Mouse (Mus musculus) MEL (cell line): ENCODE measurements around the gene Apobec2. TPM values are rescaled to one million over a fixed set of nuclear protein-coding genes. Genes with fewer than 3 reads are reported as not detected.

Experiments used
- DNase-seq: peaks from one replicate; pipeline ENCODE4 v3.0.0; 2011; ENCODE audit warnings: low read depth, low spot score
- H3K27ac ChIP-seq: 2 replicates; pipeline ENCODE4 v1.5.1; 2012; ENCODE audit warnings: low read depth, mild to moderate bottlenecking, control low read depth, low read length, moderate library complexity; ENCODE audit not compliant: control insufficient read depth
- H3K27me3 ChIP-seq, 2 experiments: fragments of 150-350 bp in 1 of 2; sonication (generic) in 1 of 2; 2 replicates each; pipeline ENCODE4 v1.6.1; 2012; ENCODE audit warnings: low read length in 2 of 2, mild to moderate bottlenecking in 2 of 2, improper control_type of control experiment in 1 of 2, moderate library complexity in 1 of 2; ENCODE audit not compliant: insufficient read depth in 2 of 2, control insufficient read depth in 1 of 2
- H3K36me3 ChIP-seq, 2 experiments: 2 replicates each; pipeline ENCODE4 v1.6.1; 2012 to 2014; ENCODE audit warnings: low read length in 2 of 2, improper control_type of control experiment in 1 of 2, inconsistent platforms in 1 of 2, mild to moderate bottlenecking in 1 of 2; ENCODE audit not compliant: insufficient read depth in 2 of 2, control insufficient read depth in 1 of 2
- H3K4me1 ChIP-seq, 2 experiments: fragments of 150-350 bp in 1 of 2; sonication (generic) in 1 of 2; 2 replicates each; pipeline ENCODE4 v1.6.1; 2012; ENCODE audit warnings: low read length in 2 of 2, improper control_type of control experiment in 1 of 2, mild to moderate bottlenecking in 1 of 2; ENCODE audit not compliant: insufficient read depth in 2 of 2, control insufficient read depth in 1 of 2
- H3K4me3 ChIP-seq, 2 experiments: fragments of 150-350 bp in 1 of 2; sonication (generic) in 1 of 2; 2 replicates each; pipeline ENCODE4 v1.5.1; 2012; ENCODE audit warnings: low read depth in 2 of 2, low read length in 2 of 2, mild to moderate bottlenecking in 2 of 2, moderate library complexity in 2 of 2, control low read depth in 1 of 2, improper control_type of control experiment in 1 of 2; ENCODE audit not compliant: control insufficient read depth in 1 of 2, insufficient read depth in 1 of 2
- H3K79me2 ChIP-seq: 2 replicates; pipeline ENCODE4 v1.6.1; 2012; ENCODE audit warnings: mild to moderate bottlenecking, low read length, moderate library complexity; ENCODE audit not compliant: control insufficient read depth, poor library complexity, insufficient read depth
- H3K9ac ChIP-seq: 2 replicates; pipeline ENCODE4 v1.6.1; 2012; ENCODE audit warnings: low read depth, mild to moderate bottlenecking, control low read depth, low read length, moderate library complexity; ENCODE audit not compliant: control insufficient read depth, poor library complexity, severe bottlenecking
- H3K9me3 ChIP-seq: fragments of 150-350 bp; sonication (generic); replicated peaks from 2 replicates; pipeline ENCODE4 v1.6.1; 2012; ENCODE audit warnings: mild to moderate bottlenecking, low read length, improper control_type of control experiment, moderate library complexity; ENCODE audit not compliant: insufficient read depth
- CHD1 ChIP-seq: IDR thresholded peaks from 2 replicates; pipeline ENCODE4 v1.6.1; 2012; ENCODE audit warnings: low read depth, mild to moderate bottlenecking, inconsistent platforms, low read length, improper control_type of control experiment
- CTCF ChIP-seq, 3 experiments: IDR thresholded peaks in 2 of 3; conservative IDR thresholded peaks in 1 of 3; 2 replicates each; pipeline ENCODE4 v1.5.1; 2011 to 2012; ENCODE audit warnings: low read length in 3 of 3, low read depth in 2 of 3, mild to moderate bottlenecking in 2 of 3, improper control_type of control experiment in 1 of 3, inconsistent platforms in 1 of 3, mixed read lengths in 1 of 3, moderate library complexity in 1 of 3; ENCODE audit not compliant: control insufficient read depth in 1 of 3, insufficient read depth in 1 of 3, poor library complexity in 1 of 3, severe bottlenecking in 1 of 3
- E2F4 ChIP-seq: IDR thresholded peaks from 2 replicates; pipeline ENCODE4 v1.6.1; 2011; ENCODE audit warnings: low read depth, low read length, improper control_type of control experiment, borderline replicate concordance
- ELF1 ChIP-seq: IDR thresholded peaks from 2 replicates; pipeline ENCODE4 v1.6.1; 2014; ENCODE audit warnings: low read depth, mild to moderate bottlenecking, inconsistent platforms, low read length, improper control_type of control experiment, moderate library complexity
- ETS1 ChIP-seq: IDR thresholded peaks from 2 replicates; pipeline ENCODE4 v1.6.1; 2012; ENCODE audit warnings: low read depth, mild to moderate bottlenecking, inconsistent platforms, low read length, improper control_type of control experiment, moderate library complexity
- GABPA ChIP-seq: IDR thresholded peaks from 2 replicates; pipeline ENCODE4 v1.6.1; 2012; ENCODE audit warnings: low read depth, mild to moderate bottlenecking, inconsistent platforms, low read length, improper control_type of control experiment, moderate library complexity
- GATA1 ChIP-seq: IDR thresholded peaks from 2 replicates; pipeline ENCODE4 v1.6.1; 2011; ENCODE audit warnings: low read depth, low read length, improper control_type of control experiment
- HCFC1 ChIP-seq: IDR thresholded peaks from 2 replicates; pipeline ENCODE4 v1.6.1; 2012; ENCODE audit warnings: low read depth, mild to moderate bottlenecking, inconsistent platforms, low read length, improper control_type of control experiment, moderate library complexity
- JUND ChIP-seq: IDR thresholded peaks from 2 replicates; pipeline ENCODE4 v1.6.1; 2011; ENCODE audit warnings: low read depth, mild to moderate bottlenecking, improper control_type of control experiment, low read length
- KAT2A ChIP-seq: conservative IDR thresholded peaks from 2 replicates; pipeline ENCODE4 v1.6.1; 2012; ENCODE audit warnings: low read depth, low read length, improper control_type of control experiment, inconsistent platforms
- MAFK ChIP-seq: IDR thresholded peaks from 2 replicates; pipeline ENCODE4 v1.6.1; 2011; ENCODE audit warnings: low read depth, mild to moderate bottlenecking, low read length, improper control_type of control experiment, borderline replicate concordance
- MAX ChIP-seq: IDR thresholded peaks from 2 replicates; pipeline ENCODE4 v1.6.1; 2011; ENCODE audit warnings: low read length, improper control_type of control experiment
- MAZ ChIP-seq: IDR thresholded peaks from 2 replicates; pipeline ENCODE4 v1.6.1; 2012; ENCODE audit warnings: low read depth, mild to moderate bottlenecking, inconsistent platforms, low read length, improper control_type of control experiment
- MEF2A ChIP-seq: IDR thresholded peaks from 2 replicates; pipeline ENCODE4 v1.6.1; 2014; ENCODE audit warnings: low read depth, mild to moderate bottlenecking, inconsistent platforms, low read length, improper control_type of control experiment; ENCODE audit not compliant: poor library complexity, insufficient replicate concordance, severe bottlenecking; ENCODE audit errors: extremely low read depth
- MYB ChIP-seq: IDR thresholded peaks from 2 replicates; pipeline ENCODE4 v1.6.1; 2011; ENCODE audit warnings: mild to moderate bottlenecking, low read depth, low read length, improper control_type of control experiment
- MYC ChIP-seq: IDR thresholded peaks from 2 replicates; pipeline ENCODE4 v1.6.1; 2011; ENCODE audit warnings: low read depth, mild to moderate bottlenecking, low read length, improper control_type of control experiment, moderate library complexity
- NRF1 ChIP-seq: IDR thresholded peaks from 2 replicates; pipeline ENCODE4 v1.6.1; 2014; ENCODE audit warnings: low read depth, mild to moderate bottlenecking, inconsistent platforms, low read length, improper control_type of control experiment, moderate library complexity; ENCODE audit not compliant: poor library complexity, insufficient read depth, severe bottlenecking
- POLR2A ChIP-seq, 2 experiments: IDR thresholded peaks; 2 replicates each; pipeline ENCODE4 v1.6.1; 2011 to 2012; ENCODE audit warnings: low read length in 2 of 2, mild to moderate bottlenecking in 2 of 2, control low read depth in 1 of 2, improper control_type of control experiment in 1 of 2, low read depth in 1 of 2, moderate library complexity in 1 of 2; ENCODE audit not compliant: control insufficient read depth in 1 of 2, insufficient read depth in 1 of 2, poor library complexity in 1 of 2
- POLR2AphosphoS2 ChIP-seq: IDR thresholded peaks from 2 replicates; pipeline ENCODE4 v1.6.1; 2011; ENCODE audit warnings: low read length, improper control_type of control experiment
- RCOR1 ChIP-seq: IDR thresholded peaks from 2 replicates; pipeline ENCODE4 v1.6.1; 2012; ENCODE audit warnings: low read depth, mild to moderate bottlenecking, inconsistent platforms, low read length, improper control_type of control experiment
- SIN3A ChIP-seq: IDR thresholded peaks from 2 replicates; pipeline ENCODE4 v1.6.1; 2012; ENCODE audit warnings: low read length, improper control_type of control experiment, inconsistent platforms
- TCF12 ChIP-seq: IDR thresholded peaks from 2 replicates; pipeline ENCODE4 v1.6.1; 2014; ENCODE audit warnings: low read depth, mild to moderate bottlenecking, inconsistent platforms, low read length, improper control_type of control experiment, moderate library complexity
- UBTF ChIP-seq: IDR thresholded peaks from 2 replicates; pipeline ENCODE4 v1.6.1; 2012; ENCODE audit warnings: low read depth, mild to moderate bottlenecking, inconsistent platforms, low read length, improper control_type of control experiment, moderate library complexity, borderline replicate concordance; ENCODE audit not compliant: insufficient read depth
- ZC3H11A ChIP-seq: IDR thresholded peaks from 2 replicates; pipeline ENCODE4 v1.6.1; 2012; ENCODE audit warnings: low read depth, mild to moderate bottlenecking, inconsistent platforms, low read length, improper control_type of control experiment
- ZNF384 ChIP-seq: IDR thresholded peaks from 2 replicates; pipeline ENCODE4 v1.6.1; 2012; ENCODE audit warnings: low read depth, mild to moderate bottlenecking, inconsistent platforms, low read length, improper control_type of control experiment
- polyA plus RNA-seq, 2 experiments: library from polyadenylated mRNA; stranded (reverse) in 1 of 2; unstranded in 1 of 2; fragments of >175 nt in 1 of 2; fragments of >200 nt in 1 of 2; gene quantifications; 2 replicates each; pipeline versions ENCODE4 v1.2.1 to v1.2.4; 2012; ENCODE audit warnings: low replicate concordance in 2 of 2, low read depth in 1 of 2; ENCODE audit not compliant: insufficient read length in 2 of 2, insufficient read depth in 1 of 2, missing spikeins in 1 of 2
- total RNA-seq: library from RNA; depleted of rRNA; stranded (reverse); fragments of 300-350 nt; gene quantifications from 2 replicates; pipeline ENCODE4 v1.2.3, GENCODE M21; 2012

Apobec2 gene
- total and polyA plus RNA-seq, 3 experiments, result 0.19 to 0.42 TPM; not detected in 1

GRCm38 (mm10) chr17:48419571-48419970 lies 13.2 kb downstream of the Apobec2 start:
- H3K36me3 ChIP-seq, result peaks cover 0 to 20% of the 10 kb centered on the region in 2 experiments; a peak in 2 of 4 replicates
- H3K79me2 ChIP-seq, result no peaks in the 10 kb centered on the region
- H3K9me3 ChIP-seq, result no peaks in the 10 kb centered on the region
- H3K27ac ChIP-seq, result no peak overlapping the region
- H3K4me3 ChIP-seq, result no peak overlapping the region
- H3K27me3 ChIP-seq, result no peaks in the 10 kb centered on the region
- H3K9ac ChIP-seq, result no peak overlapping the region
- H3K4me1 ChIP-seq, result peaks cover 11 to 15% of the 10 kb centered on the region in 2 experiments
- TF ChIP-seq MYB, result no peak
- no peak for DNase-seq

GRCm38 (mm10) chr17:48418781-48419180 lies 13.9 kb downstream of the Apobec2 start:
- Histone ChIP-seq H3K4me1 (peaks cover 11 to 15% of the 10 kb centered on the region in 2 experiments), H3K9ac (no peak overlapping the region), H3K4me3 (peak overlapping the region in 1 of 2 experiments; percentile 59; a peak in 1 of 4 replicates), H3K27me3 (no peaks in the 10 kb centered on the region), H3K27ac (no peak overlapping the region), H3K79me2 (no peaks in the 10 kb centered on the region), H3K36me3 (peaks cover 0 to 20% of the 10 kb centered on the region in 2 experiments; a peak in 2 of 4 replicates), H3K9me3 (no peaks in the 10 kb centered on the region)
- no peak for DNase-seq
- TF ChIP-seq MAX, result no peak
- no peak for TF ChIP-seq MAFK
- no peak for TF ChIP-seq ZNF384

GRCm38 (mm10) chr17:48418174-48418573 lies 14.6 kb downstream of the Apobec2 start:
- Histone ChIP-seq H3K27me3 (no peaks in the 10 kb centered on the region), H3K9me3 (no peaks in the 10 kb centered on the region), H3K9ac (peak overlapping the region; percentile 52), H3K79me2 (no peaks in the 10 kb centered on the region), H3K4me1 (peaks cover 11 to 15% of the 10 kb centered on the region in 2 experiments), H3K4me3 (peak overlapping the region; percentile 51 to 59), H3K27ac (peak overlapping the region; percentile 53), H3K36me3 (peaks cover 0 to 20% of the 10 kb centered on the region in 2 experiments; a peak in 2 of 4 replicates)
- DNase-seq, result peak; percentile 60
- TF ChIP-seq SIN3A, result peak; percentile 33
- no peak for TF ChIP-seq ELF1
- TF ChIP-seq GATA1, result peak; percentile 77
- TF ChIP-seq MEF2A, result no peak
- TF ChIP-seq MYC, result no peak
- peak; percentile 29; the same call in 1 of the 2 replicates for TF ChIP-seq E2F4
- TF ChIP-seq POLR2A (IDR thresholded peaks at IDR 0.05; ENCODE audit: control insufficient read depth in 1 of 2, insufficient read depth in 1 of 2, low read depth in 1 of 2, low read length in 2 of 2, poor library complexity in 1 of 2), result no peak; a peak in 1 of 4 replicates
- TF ChIP-seq HCFC1, result no peak
- no peak for TF ChIP-seq MAZ
- peak; percentile 48; the same call in 1 of the 2 replicates for TF ChIP-seq MYB
- no peak for TF ChIP-seq JUND
- TF ChIP-seq KAT2A, result no peak
- TF ChIP-seq UBTF, result no peak
- no peak for TF ChIP-seq ZNF384
- TF ChIP-seq CHD1, result no peak
- TF ChIP-seq CTCF (IDR thresholded peaks at IDR 0.05 in 2 of 3, conservative IDR thresholded peaks at IDR 0.05 in 1 of 3; ENCODE audit: control insufficient read depth in 1 of 3, insufficient read depth in 1 of 3, low read depth in 2 of 3, low read length in 3 of 3, poor library complexity in 1 of 3, severe bottlenecking in 1 of 3), result no peak
- no peak for TF ChIP-seq MAX
- TF ChIP-seq GABPA, result no peak
- TF ChIP-seq NRF1, result no peak
- peak; percentile 66 for TF ChIP-seq RCOR1
- no peak; the same call in 1 of the 2 replicates for TF ChIP-seq POLR2AphosphoS2
- TF ChIP-seq ETS1, result peak; percentile 50; the same call in 1 of the 2 replicates
- no peak for TF ChIP-seq ZC3H11A
- TF ChIP-seq TCF12, result peak; percentile 42; the same call in 1 of the 2 replicates
